In the genomic region with DNA sequence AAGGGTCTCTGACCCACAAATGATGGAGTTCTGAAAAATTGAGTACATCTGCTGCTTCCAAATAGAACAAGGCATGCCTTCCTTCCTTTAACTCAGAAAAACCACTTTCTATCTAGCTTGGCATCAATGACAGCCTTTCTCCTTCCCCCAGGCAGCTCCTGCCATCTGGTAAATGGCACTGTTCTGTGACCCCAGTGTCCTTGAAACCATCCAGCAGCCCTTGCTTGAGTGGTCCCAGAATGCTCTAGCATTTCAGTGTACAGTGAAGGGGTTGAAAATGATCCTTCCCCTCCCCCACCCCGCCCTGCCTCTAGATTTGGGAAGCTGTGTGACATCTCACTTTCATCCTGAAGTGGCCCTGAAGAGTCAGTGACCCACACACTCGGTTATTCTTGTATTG, we compare ENCODE assay signal across 13 mouse cellular contexts.
A peak's percentile ranks its signal among the peaks of the same experiment; 100 is the strongest.
DNase-seq lines count a peak whose midpoint lies in the region.
"Had no signal": no experiment of that assay in that cellular context is flagged by ENCODE, and none has a peak within 500 bp of the region (broad histone marks: within the 10 kb centered on the region; RNA-seq: fewer than 3 reads in every experiment).

No protein-coding gene starts in this region.

- intact Hi-C loops in left cerebral cortex, postnatal 4 days (cut with DNase I), result no loop called here

- DNase-seq in cerebellum, adult 11-12 months, result peak; percentile 21
- no peak for DNase-seq in cerebellum, postnatal 14 days
- DNase-seq in cerebellum, adult 9-11 months, result peak; percentile 22
- DNase-seq in cerebellum, postnatal 4 days (ENCODE audit: low spot score in 2 of 2), result no peak
- peak; percentile 22 for DNase-seq in left cerebral cortex, postnatal 4 days
- no peak for DNase-seq in left cerebral cortex, adult 8-10 months (ENCODE audit: low spot score in 2 of 2)
- DNase-seq: adrenal gland, adult 8-10 months; adrenal gland, postnatal 25 days; gastrocnemius, postnatal 10 days; gastrocnemius, postnatal 36 days; heart, adult 2 months; heart, postnatal 14 days; heart, postnatal 4 days had no signal

Comparison
In these comparisons a context has a peak if more than half of its experiments do, and no peak if none do; other contexts are left out.
1. DNase-seq: peak in cerebellum, adult 11-12 months (single experiment), cerebellum, adult 9-11 months (single experiment) and left cerebral cortex, postnatal 4 days (single experiment); none in cerebellum, postnatal 14 days (0 of 2), cerebellum, postnatal 4 days (0 of 2) and left cerebral cortex, adult 8-10 months (0 of 2).